Mouse (Mus musculus) embryonic facial prominence, embryonic 12.5 days (tissue): ENCODE measurements around the gene Syt5. TPM values are rescaled to one million over a fixed set of nuclear protein-coding genes. Genes with fewer than 3 reads are reported as not detected.
A peak's percentile ranks its signal among the peaks of the same experiment; 100 is the strongest.
"Not testable (repeated sequence)": the region's sequence is repeated elsewhere in the genome, so short reads cannot be mapped to it uniquely, and the experiment has no call there.

ENCODE experiments used
- ATAC-seq: fragments of 200-750 bp; cut with Nextera tagmentation; 2 replicates; pipeline ENCODE4 v1.8.0; 2017; ENCODE audit not compliant: insufficient number of reproducible peaks, insufficient read depth, low FRiP score, low TSS enrichment
- H3K27ac ChIP-seq: fragments of 300-500 bp; sonication (generic); 2 replicates; pipeline ENCODE4 v1.5.1; 2016; ENCODE audit warnings: mild to moderate bottlenecking
- H3K27me3 ChIP-seq: fragments of 300-500 bp; sonication (generic); 2 replicates; pipeline ENCODE4 v1.6.1; 2016; ENCODE audit warnings: mild to moderate bottlenecking, moderate library complexity
- H3K36me3 ChIP-seq: fragments of 300-500 bp; sonication (generic); 2 replicates; pipeline ENCODE4 v1.6.1; 2016; ENCODE audit warnings: mild to moderate bottlenecking
- H3K4me1 ChIP-seq: fragments of 300-500 bp; sonication (generic); 2 replicates; pipeline ENCODE4 v1.6.1; 2016
- H3K4me2 ChIP-seq: fragments of 300-500 bp; sonication (generic); replicated peaks from 2 replicates; pipeline ENCODE4 v1.6.1; 2016; ENCODE audit warnings: mild to moderate bottlenecking, moderate library complexity
- H3K4me3 ChIP-seq: fragments of 300-500 bp; sonication (generic); 2 replicates; pipeline ENCODE4 v1.5.1; 2016; ENCODE audit warnings: mild to moderate bottlenecking
- H3K9ac ChIP-seq: fragments of 300-500 bp; sonication (generic); 2 replicates; pipeline ENCODE4 v1.6.1; 2016; ENCODE audit warnings: mild to moderate bottlenecking, moderate library complexity
- H3K9me3 ChIP-seq: fragments of 300-500 bp; sonication (generic); 2 replicates; pipeline ENCODE4 v1.6.1; 2016; ENCODE audit warnings: mild to moderate bottlenecking, moderate library complexity
- WGBS: fragments of 180-500 bp; shearing (Covaris S2); methylation state at CpG from one replicate; pipeline ENCODE4 v1.1.7; 2016; 5-methylcytosine and 5-hydroxymethylcytosine counted together
- polyA plus RNA-seq: library from polyadenylated mRNA; unstranded; fragments of >200 nt; fragmentation: Nextera tagmentation; extraction: Ambion mirVana; gene quantifications from 2 replicates; pipeline ENCODE4 v1.2.1, GENCODE M21; 2016

The Syt5 gene
- polyA plus RNA-seq, 1 experiment from 2014 or later: 5.9 TPM

DNA sequence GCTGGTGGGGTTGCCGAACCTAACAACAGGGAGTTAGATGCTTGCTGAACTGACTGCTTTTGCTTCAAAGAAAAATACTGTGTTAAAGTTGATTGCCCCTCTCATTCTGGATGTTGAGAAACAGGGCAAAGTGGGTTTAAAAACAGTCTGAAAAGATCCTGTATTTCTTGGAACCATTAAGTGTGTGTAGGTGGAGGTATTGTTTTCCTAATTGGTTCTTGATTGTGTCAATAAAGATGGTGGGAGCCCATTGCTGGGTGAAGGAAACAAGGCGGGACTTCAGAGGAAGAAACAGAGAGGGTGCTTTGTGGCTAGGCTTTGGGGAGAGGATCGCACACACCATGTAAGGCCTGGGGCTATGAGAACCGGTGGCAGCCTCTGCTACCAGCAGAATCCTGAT is 10.2 kb downstream of the Syt5 start:
- Histone ChIP-seq H3K27ac (no peak overlapping the region), H3K9ac (no peak overlapping the region), H3K36me3 (no peaks in the 10 kb centered on the region), H3K4me2 (no peak overlapping the region), H3K4me3 (no peak overlapping the region), H3K27me3 (0 out of 2 replicates have a peak, but pooled peaks cover 3% of the 10 kb centered on the region), H3K9me3 (no peaks in the 10 kb centered on the region), H3K4me1 (0 out of 2 replicates have a peak, but pooled peaks cover 1% of the 10 kb centered on the region)
- ATAC-seq: no peak
- 43% methylated on average over 4 of the region's 4 CpGs for WGBS

DNA sequence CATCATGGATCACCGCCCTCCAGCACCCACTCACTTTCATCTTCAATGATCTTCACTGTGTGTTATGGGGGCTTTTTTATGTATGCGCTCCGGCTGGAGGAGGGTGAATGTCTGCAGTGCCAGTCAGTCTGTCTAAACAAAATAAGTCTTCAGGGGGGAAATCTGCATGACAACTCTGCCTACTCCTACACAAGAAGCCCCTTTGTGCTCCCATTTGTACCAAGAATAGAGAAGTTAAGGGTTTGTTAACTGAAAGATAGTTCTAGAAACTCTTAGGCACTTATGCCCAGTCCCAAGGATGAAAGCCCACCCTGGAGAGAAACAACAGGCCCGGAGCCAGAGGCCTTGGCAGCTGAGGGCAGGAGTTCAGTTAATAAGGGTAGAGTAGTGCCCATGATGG is 11.0 kb downstream of the Syt5 start:
- no peak overlapping the region for H3K4me2 ChIP-seq
- H3K4me1 ChIP-seq: peaks cover 6% of the 10 kb centered on the region; the same call in 1 of the 2 replicates
- no peak for ATAC-seq
- H3K27me3 ChIP-seq: no peaks in the 10 kb centered on the region
- H3K9me3 ChIP-seq: no peaks in the 10 kb centered on the region
- no peak overlapping the region for H3K27ac ChIP-seq
- WGBS: 87% methylated on average over 4 of the region's 4 CpGs
- H3K36me3 ChIP-seq: no peaks in the 10 kb centered on the region
- H3K4me3 ChIP-seq: no peak overlapping the region
- no peak overlapping the region for H3K9ac ChIP-seq

DNA sequence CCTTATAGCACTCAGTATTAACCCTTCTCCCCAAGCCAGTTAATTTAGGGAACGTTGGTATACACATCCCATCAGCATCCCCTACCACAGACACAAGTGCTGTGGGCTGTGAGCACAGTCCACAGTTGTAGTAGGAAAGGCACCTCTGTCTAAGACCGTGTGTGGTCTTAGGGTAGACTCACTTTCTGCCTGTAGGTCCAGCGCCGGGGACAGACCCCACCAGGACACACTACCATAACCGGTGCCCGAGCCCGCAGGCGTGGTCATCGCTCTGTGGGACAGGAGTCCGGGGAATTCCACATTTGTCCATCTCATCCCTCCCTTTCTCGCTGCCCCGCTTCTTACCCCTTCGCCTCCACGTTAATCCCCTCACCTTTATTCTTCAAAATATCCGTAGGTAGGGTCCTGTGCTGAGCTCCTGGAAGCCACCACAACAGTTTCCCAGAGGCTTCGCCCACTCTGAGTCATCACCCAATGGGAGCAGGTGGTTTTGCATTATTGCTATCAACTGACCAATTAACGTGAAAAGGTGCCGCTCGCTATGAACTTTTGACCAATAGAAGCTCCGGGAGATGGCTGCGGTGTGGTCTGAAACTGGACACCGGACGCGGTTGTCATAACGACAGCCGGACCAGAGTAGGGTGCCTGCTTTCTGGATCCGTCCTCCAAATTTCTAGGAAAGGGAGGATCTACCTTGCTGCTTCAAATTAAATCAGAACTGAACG is 15.2 kb downstream of the Syt5 start, which contains the start of gene Dnaaf3:
TSS of gene Dnaaf3 (minus strand) at position 449 of the 725 bp plus-strand sequence.
- H3K4me3 ChIP-seq: peak within 1 kb of the TSS; percentile 32
- 3% methylated on average over 28 of the region's 28 CpGs for WGBS
- H3K27ac ChIP-seq: no peak within 1 kb of the TSS
- H3K27me3 ChIP-seq: peaks cover 7% of the 10 kb centered on the region; the same call in 1 of the 2 replicates
- ATAC-seq: peak; percentile 90
- H3K9ac ChIP-seq: 0 out of 2 replicates have a peak within 1 kb of the TSS, but pooled peaks have one; percentile 6
- no peaks in the 10 kb centered on the region for H3K36me3 ChIP-seq
- H3K9me3 ChIP-seq: no peaks in the 10 kb centered on the region
- peak within 1 kb of the TSS; percentile 53 for H3K4me2 ChIP-seq
- peaks cover 9% of the 10 kb centered on the region; the same call in 1 of the 2 replicates for H3K4me1 ChIP-seq

DNA sequence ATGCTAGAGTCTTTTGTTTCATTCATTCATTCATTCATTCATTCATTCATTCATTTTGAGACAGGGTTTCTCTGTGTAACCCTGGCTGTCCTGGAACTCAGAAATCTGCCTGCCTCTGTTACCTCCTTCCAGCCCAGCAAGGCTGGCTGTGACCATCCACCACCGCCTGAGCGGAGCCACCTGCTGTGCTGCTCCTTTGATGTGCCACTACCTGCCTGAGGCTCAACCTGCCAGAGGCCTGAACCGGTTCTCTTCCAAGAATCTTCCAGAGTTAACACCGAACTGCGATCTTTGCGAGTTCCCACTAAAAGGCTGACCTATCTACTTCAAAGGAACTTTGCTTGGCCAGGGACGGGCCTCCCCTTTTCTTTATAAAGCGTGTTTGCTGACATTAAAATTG is 17.2 kb downstream of the Syt5 start:
- not testable (repeated sequence) for H3K4me3 ChIP-seq, H3K9me3 ChIP-seq, ATAC-seq, H3K4me2 ChIP-seq, H3K9ac ChIP-seq, H3K27me3 ChIP-seq, H3K36me3 ChIP-seq, H3K27ac ChIP-seq
- 42% methylated on average over 8 of the region's 8 CpGs for WGBS
- peaks cover 12% of the 10 kb centered on the region; the same call in 1 of the 2 replicates for H3K4me1 ChIP-seq

DNA sequence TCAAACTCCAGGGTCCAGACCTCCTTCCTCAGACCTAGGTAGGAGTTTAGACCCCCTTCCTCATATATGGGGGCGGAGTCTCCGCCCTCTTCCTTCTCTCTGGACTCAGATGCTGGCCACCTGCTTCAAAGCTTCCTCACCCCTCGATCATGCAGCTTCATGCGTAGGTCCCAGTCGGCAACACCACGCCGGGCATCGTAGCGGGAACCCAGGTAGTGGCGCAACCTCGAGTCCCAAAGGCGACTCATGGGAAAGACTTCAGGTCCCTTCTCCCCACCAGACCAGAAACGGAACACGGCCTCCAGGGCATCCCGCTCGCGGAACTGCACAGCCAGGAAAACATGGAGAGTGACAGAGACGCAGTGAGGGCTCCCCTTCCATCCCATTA is 20.0 kb downstream of the Syt5 start:
- no peak overlapping the region; the same call in 1 of the 2 replicates for H3K9ac ChIP-seq
- no peaks in the 10 kb centered on the region for H3K36me3 ChIP-seq
- no peak overlapping the region; the same call in 1 of the 2 replicates for H3K4me3 ChIP-seq
- WGBS: 52% methylated on average over 18 of the region's 18 CpGs
- peaks cover 7% of the 10 kb centered on the region; the same call in 1 of the 2 replicates for H3K27me3 ChIP-seq
- H3K4me2 ChIP-seq: peak overlapping the region; percentile 51
- H3K4me1 ChIP-seq: peaks cover 12% of the 10 kb centered on the region; the same call in 1 of the 2 replicates
- no peak for ATAC-seq
- no peak overlapping the region for H3K27ac ChIP-seq
- no peaks in the 10 kb centered on the region for H3K9me3 ChIP-seq

DNA sequence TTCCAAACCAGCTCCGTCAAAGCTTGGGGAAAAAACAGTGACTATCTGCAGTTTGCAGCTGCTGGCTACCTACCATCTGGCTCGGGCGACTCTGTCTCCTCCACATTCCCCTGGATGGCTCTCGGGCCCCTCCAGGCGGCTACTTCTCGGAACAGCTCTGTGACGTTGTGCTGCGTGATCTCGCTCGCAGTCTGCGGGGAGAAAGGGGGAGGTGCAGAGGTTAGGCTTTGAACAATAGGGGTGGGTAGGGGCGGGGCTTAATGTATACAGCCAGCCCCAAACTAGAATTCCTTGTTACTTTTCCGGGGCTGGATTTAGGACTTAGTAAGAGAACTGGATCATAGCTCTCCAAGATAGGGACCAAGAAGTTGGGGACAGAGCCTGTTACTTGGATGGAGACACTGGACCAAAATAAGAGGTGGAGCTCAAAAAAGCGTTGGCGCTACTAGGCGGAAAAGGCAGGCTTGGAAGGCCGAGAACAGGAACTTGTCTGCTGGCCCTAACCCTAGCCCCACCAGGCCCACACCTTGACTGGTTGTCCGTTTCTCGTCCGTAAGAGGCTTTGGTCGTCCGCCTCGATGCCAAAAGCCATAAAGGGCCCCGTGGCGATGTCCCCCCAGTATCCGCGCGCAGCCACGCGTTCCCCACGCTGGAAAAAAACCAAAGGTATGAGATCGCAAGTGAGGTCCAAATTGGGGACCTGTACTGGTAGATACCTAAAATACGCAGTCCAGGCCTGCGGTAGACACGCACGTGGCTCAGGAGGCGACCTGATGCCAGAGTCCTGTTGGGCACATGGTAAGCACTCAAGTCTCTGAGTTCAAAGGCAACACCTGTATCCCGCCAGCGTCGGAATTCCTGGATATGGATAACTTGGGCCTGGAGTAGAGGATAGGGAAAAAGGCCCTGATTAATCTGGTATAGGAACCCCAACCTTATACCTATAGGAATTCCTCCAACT is 20.7 kb downstream of the Syt5 start:
- Histone ChIP-seq H3K4me1 (0 out of 2 replicates have a peak, but pooled peaks cover 6% of the 10 kb centered on the region), H3K9ac (peak overlapping the region; percentile 43), H3K9me3 (no peaks in the 10 kb centered on the region), H3K27ac (no peak overlapping the region; the same call in 1 of the 2 replicates), H3K36me3 (no peaks in the 10 kb centered on the region), H3K27me3 (peaks cover 7% of the 10 kb centered on the region; the same call in 1 of the 2 replicates), H3K4me2 (peak overlapping the region; percentile 51), H3K4me3 (peak overlapping the region; percentile 32)
- ATAC-seq: peak; percentile 74
- 23% methylated on average over 40 of the region's 40 CpGs for WGBS

DNA sequence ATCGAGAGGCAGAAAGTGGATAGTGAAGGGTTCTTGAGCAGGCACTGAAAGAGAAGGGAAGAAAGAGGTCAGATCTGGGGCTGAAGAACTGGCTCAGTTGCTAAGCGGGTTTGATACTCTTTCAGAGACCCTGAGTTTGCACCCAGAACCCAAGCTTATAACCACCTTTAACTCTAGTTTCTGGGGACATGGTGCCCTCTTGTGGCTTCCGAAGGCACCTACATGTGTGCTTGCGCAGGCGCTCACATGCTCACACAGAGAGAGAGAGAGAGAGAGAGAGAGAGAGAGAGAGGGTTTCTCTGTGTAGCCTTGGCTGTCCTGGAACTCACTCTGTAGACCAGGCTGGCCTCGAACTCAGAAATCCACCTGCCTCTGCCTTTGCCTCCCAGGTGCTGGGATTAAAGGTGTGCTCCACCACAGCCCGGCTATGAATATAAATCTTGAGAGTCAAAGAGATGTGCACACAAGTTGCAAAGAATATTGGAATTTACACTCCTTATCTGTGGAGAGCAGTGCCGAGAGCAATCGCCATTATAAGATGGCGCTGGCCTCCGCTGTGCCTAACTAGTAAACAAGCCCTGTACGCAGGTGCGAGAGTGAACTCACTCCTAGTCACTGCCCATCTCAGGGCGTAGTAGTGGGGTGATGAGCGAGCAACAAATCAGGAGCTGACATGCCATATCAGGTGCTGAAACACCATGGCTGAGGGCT is 23.0 kb downstream of the Syt5 start, which contains the start of gene Tnni3:
TSS of gene Tnni3 (minus strand) at position 18 of the 711 bp plus-strand sequence.
- not testable (repeated sequence) for H3K4me2 ChIP-seq, H3K9me3 ChIP-seq, H3K27me3 ChIP-seq, H3K36me3 ChIP-seq, ATAC-seq, H3K4me3 ChIP-seq, H3K27ac ChIP-seq
- WGBS: 71% methylated on average over 15 of the region's 15 CpGs
- Histone ChIP-seq H3K4me1 (peaks cover 13% of the 10 kb centered on the region; the same call in 1 of the 2 replicates), H3K9ac (0 out of 2 replicates have a peak within 1 kb of the TSS, but pooled peaks have one; percentile 1)

DNA sequence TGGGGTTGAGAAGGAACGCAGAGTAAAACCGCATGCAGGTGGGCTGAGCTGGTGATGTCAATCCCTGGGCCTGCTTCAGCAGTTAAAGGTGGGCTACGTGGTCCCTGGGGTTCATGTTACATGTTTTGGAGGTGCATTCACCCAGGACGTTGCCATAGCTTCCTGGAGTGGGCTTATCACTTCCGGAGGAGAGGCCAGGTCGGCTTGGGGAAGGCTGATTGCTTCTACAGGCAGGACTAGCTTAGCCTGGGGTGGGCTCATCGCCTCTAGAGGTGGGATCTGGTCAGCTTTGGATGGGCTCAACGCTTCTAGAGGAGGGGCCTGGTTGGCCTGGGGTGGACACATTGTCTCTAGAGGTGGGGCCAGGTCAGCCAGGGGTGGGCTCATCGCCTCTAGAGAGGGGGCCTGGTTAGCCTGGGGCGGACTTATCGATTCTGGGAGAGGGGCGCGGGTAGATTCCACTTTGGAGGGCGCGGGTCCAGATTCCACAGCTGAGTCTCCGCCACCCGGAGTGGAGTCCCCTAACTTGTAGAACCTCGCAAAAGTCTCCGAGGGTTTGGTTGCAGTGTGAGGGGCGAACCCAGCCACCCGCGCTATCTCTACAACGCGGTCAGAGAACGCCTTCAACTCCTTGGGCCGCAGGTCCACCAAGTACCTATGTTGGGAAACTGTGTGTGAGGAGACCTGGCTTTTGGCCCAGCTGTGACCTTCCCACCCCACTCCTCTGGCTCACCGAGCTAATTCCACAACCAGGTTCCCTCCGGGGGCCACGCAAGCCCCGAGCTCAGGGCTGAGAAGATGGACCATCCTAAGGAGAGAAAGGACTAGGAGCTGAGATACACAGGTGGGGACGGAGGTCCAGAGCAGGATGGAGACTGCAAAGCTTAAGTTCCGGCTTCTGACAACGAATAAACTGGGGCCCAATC is 23.9 kb downstream of the Syt5 start:
- Histone ChIP-seq H3K36me3 (no peaks in the 10 kb centered on the region), H3K4me3 (no peak overlapping the region), H3K9ac (0 out of 2 replicates have a peak overlapping the region, but pooled peaks have one; percentile 1), H3K4me2 (no peak overlapping the region), H3K4me1 (peaks cover 13% of the 10 kb centered on the region; the same call in 1 of the 2 replicates), H3K9me3 (no peaks in the 10 kb centered on the region), H3K27me3 (peaks cover 7% of the 10 kb centered on the region; the same call in 1 of the 2 replicates), H3K27ac (no peak overlapping the region)
- ATAC-seq: no peak
- WGBS: 86% methylated on average over 33 of the region's 33 CpGs

DNA sequence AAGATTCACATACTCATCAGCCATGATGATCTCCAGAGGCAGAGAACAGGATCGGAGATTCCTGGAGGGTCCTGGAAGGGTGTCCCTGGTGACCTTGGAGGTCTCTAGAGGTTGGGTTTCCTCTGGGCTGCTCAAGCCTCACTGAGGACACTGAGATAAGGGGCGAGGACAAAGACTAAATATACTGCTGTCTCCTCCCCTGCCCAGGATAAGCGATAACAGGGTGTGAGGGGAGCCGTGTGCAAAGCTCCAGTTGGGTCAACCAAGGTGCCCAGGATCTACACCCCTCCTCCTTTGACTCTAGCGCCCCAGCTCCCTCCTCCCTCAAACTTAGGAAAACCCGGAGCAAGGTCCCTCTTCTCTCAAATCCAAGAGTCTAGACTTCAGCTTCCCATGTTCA is 25.0 kb downstream of the Syt5 start:
- no peak for ATAC-seq
- Histone ChIP-seq H3K4me1 (peaks cover 10% of the 10 kb centered on the region; the same call in 1 of the 2 replicates), H3K4me2 (no peak overlapping the region), H3K27ac (no peak overlapping the region), H3K27me3 (no peaks in the 10 kb centered on the region; the same call in 1 of the 2 replicates), H3K9me3 (no peaks in the 10 kb centered on the region), H3K4me3 (no peak overlapping the region), H3K36me3 (no peaks in the 10 kb centered on the region), H3K9ac (no peak overlapping the region)
- WGBS: 79% methylated on average over 6 of the region's 6 CpGs
